Mouse (Mus musculus): ENCODE measurements around the gene Dcst2.

Dcst2 gene

DNA sequence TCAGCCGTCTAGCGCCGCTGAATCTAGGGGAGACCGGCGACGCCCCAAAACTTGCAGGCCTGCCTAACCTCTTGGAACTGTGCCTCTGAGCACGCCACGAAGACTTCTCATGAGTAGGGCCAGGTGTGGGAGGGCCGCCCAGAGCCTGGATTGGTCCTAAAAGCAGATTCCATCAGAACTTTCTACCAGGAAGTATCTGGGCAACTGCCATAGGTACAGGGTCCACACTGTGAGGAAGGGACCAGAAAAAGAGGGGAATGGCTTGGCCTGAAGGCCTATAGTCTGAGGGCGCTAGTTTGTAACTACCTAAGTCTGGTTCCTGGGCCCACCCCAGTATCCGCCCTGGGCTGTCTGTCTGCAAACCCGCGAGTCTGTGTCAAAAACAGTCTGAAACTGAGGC is 30.2 kb upstream of the Dcst2 start:
- no peak for DNase-seq (ENCODE audit: low read depth, low spot score)

DNA sequence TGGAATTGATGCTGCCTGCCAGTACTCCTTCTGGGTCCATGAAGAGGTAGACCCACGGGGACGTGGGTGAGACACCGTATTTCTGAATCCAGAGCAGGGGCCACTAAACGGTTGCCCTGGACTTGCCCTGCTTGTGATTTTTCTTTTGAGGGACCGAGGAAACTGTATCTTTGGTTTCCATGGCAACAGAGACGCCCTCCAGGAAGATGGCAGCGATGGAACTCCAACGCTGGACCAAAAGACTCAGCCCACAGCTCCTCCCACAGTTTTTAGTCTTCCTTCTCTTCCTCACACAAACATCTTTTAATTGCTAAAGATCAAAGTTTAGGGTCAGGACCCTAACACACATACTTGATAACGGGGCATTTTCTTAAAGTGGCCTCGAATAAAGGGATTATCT is 29.8 kb upstream of the Dcst2 start:
- no peak for DNase-seq (ENCODE audit: low read depth, low spot score)

DNA sequence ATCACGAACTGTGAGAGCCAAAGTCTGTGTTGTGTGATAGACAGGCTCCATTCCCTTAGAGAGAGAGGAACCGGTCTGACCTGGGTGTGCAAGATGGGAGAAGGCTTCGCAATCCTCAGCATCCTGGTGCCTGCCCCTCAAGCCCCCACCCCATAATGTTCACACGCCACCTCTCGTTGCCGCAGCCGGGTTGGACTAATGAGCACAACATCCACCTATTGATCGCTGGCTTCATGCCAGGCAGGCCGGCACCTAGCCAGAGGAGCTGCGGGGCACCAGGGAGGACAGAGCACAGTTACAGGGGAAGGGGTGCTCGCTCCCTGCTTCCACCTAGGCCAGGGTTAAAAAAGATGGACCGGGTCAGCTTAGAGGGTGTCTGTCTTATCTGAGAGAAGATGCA is 29.3 kb upstream of the Dcst2 start:
- DNase-seq (ENCODE audit: low read depth, low spot score), result no peak

DNA sequence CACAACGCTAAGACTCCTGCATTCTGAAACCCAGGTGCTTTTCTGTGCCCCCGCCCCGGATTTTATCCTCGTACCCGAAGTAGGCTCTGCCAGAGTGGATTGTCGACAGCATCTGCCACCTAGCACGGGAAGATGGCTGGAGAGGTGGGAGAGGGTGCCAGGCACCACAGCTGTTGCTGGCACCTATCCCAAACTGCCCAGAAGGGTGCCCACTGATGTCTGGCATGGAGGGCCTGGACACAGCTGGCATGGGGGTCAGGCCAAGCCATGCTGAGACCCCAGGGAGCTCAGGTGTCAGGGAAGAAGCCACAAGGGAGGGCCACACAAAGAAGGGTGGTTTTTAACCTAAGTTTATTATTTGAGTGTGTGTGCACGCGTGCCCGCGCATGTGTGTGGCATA is 28.7 kb upstream of the Dcst2 start:
- no peak for DNase-seq (ENCODE audit: low read depth, low spot score)

DNA sequence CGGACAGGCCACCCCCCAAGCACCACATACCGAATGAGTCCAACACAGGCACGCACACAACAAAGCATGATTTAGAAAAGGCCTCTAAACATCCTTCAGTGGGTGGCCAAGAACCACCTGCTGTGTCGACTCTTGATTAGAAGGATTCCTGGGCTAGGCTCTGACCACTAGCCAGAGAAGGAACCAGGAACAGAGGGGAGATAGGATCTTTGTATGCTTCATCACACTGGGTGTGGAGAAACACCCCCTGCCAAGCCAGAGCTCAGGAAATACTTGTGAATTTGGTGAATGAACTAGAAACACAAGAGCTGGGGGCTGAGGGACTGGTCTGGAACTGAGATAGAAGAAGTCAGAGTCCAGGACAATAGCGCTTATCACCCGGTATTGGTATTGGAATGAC is 25.2 kb upstream of the Dcst2 start:
- no peak for DNase-seq (ENCODE audit: low read depth, low spot score)

DNA sequence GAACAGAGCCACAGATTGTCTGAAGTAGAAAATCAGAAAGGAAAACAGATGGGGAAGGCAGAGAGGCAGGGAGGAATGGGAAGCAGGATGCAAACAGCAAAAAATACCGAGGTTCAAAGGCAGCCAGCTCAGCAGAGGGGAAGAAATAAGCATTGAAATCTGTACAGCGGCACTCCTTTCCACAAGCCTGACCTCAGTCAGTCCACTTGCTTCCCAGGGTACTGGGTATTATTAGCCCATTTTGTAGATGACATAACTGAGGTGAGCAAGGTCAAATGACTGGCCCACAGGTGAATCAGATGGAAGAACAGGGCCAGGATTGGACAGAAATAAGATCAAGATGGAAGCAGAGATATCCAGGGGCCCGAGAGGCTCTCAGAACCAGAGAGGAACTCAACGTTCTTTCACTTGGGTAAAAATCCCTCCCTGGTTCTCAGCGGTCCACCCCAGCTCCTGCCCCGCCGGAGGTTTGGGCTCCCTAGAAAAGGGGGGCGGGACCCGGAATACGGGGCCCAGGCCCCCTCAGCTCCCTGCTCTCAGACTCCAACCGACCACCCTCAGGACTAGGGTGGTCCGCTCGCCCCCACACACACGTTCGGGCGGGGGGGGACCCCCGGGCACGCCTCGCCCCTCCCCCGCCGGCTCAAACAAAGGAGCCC is 24.6 kb upstream of the Dcst2 start:
- no peak for DNase-seq (ENCODE audit: low read depth, low spot score)

DNA sequence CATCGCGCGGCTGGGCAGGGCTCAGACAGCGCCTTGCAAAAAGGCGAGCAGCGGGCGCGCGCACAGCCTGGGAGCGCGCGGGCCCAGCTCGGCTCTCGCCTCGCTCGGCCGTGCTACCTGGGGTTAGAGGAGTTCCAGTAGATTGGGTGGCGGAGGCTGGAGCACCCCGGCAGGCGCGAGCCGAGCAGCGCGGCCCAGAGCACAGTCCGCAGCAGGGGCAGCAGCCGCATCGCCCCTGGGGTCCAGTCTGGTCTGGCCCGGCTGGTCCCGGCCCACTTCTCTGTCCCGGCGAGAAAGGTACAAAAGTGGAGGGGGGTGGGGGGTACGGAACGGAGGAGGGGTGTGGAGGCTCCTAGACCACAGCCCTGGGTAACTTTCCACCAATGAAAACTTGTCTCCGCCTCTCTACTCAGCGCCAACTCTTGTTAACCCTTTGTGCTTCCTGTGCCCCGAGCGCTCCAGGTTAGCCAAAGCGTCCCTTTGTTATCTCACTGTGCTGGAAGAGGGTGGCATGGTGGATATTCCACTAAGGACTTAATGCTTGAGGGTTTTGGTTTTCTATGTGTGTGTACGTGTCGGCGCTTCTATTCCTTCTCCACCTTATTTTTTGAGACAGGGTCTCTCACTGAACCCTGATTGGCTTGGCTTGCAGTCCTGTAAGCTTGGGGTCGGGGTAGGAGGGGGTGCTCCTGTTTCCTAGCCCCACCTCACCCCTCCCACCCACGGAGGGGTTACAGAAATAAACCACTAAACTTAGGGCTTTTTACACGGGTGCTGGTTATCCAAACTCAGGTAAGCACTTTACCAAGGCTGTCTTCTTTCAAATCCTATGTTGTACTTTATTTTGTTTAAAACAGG is 23.8 kb upstream of the Dcst2 start, which contains the start of gene Efna4:
TSS of gene Efna4 (minus strand) at position 308 of the 858 bp plus-strand sequence.
- DNase-seq (ENCODE audit: low read depth, low spot score), result no peak

DNA sequence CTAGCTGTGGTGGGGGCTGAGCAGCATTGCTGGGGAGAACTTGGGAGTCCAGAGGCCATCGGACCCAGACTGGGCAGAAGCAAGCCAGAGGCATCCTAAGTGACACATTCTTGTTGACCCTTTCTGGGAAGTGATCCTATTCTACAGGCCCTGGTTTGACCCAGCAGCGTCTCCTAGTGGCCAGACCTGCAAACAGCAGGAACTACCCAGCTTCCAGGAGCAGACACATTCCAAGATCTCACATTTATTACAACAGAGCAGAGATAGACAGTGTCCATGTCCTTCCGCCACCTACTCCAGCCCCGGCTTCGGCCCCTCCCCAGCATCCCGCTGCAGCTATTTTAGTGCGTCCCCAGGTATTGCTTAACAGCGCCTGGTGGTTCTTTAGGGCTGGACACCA is 22.4 kb upstream of the Dcst2 start:
- DNase-seq (ENCODE audit: low read depth, low spot score), result no peak

DNA sequence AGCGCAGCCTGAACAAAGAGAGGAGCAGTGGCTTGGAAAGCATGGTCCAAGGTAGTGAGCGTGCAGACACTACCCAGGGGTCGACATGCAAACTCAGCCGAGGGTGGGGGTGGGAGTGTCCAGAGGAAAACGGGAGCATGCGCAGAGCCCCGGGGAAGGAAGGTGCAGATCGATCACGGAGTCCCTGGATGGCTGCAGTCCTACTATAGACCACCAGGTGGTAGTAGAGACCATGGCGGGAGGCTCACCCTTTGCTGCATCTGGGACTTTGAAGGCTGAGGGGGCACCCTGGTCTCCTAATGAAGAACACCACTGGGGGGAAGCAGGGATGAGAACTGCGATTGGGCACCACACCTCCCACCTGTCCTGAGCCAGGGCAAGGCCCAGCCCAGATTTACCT is 21.3 kb upstream of the Dcst2 start:
- peak; percentile 73 for DNase-seq (ENCODE audit: low read depth, low spot score)

DNA sequence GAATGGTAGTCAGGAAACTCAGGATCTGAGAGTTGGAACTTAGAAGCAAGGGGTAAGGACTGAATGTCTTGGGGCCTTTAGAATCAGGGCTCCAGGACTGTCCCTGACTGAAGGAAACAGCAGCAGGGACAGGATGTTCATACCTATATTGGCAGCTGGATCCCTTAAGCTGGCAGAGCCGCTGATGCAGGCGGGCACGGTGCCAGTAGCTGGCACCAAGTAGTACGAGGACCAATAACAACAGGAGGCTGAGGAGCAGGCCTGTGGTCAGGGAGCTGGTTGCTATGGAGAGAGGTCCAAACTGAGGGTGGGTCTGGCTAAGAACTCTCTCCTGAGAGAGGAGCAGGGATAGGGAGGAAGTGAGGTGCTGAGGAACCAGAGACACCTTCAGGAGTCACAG is 20.0 kb upstream of the Dcst2 start:
- no peak for DNase-seq (ENCODE audit: low read depth, low spot score)

DNA sequence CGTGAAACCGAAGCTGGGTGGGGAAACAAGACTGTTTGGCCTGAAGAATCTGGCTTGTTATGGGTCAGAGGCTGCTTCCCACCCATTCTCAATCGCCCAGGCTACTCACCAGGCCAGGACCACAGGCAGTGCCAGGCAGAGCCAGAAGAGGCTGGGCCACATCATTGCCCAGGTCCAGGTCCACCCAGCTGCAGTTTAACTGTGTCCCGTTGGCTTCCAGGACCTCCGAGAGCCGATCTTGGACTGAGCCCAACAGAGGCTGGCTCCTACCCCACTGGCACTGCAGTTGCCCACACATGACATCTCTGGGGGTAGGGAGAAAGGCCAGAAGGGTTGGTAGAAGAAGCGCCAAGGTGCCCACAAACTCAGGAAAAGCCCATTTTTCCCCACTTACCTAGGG is 18.5 kb upstream of the Dcst2 start:
- no peak for DNase-seq (ENCODE audit: low read depth, low spot score)

DNA sequence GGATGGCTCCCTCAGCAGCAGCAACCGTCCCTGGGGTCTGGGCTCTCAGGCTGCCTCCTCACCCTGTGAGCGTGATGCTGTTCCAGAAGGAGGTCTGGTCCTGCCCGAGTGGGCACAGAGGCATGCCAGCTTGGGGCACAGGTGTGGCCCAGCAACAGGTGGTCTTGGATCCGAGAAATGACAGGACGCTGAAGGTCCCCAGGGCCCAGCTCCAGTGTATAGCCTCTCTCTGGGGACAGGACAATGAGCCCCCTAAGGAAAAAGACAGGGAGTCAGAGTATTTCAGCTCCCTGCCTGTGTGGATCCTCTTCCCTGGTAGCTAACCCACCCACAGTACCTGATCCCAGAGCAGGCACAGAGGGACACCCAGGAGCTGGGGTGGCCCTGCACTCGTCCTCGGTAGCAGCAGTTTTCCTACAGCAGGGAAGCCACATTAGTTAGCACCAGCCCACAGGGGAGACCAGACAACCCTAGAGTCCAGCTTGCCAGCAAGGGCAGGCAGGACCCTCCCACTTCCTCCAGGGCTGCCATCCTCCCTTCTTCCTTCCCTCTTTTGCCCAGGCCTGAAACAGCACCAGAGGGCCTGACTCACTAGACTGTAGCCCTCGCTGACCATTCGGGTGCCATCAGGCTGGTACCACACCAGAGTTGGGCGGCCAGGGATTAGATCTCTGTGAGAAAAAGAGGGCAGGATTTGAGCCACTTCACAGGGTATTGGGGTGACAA is 14.8 kb upstream of the Dcst2 start:
- DNase-seq (ENCODE audit: low read depth, low spot score), result no peak

DNA sequence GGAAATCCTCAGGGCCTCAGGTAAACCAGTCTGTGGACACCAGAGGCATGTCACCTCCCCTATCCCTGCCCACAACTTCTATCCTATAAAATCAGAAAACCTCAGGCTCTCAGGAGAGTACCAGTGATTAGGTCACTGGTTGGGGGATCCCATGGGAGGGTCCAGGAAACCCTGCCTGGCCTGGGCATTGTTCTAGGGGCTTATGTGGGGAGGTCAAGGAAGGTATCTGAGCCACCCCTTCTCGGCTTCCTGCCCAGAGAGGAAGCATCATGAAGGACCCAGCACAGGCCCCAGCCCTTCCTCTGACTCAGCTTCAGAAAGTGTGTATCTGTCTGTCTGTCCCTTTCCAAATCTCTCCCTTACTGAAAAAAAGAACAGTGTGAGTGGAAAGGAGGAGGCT is 13.9 kb upstream of the Dcst2 start:
- DNase-seq (ENCODE audit: low read depth, low spot score), result no peak

DNA sequence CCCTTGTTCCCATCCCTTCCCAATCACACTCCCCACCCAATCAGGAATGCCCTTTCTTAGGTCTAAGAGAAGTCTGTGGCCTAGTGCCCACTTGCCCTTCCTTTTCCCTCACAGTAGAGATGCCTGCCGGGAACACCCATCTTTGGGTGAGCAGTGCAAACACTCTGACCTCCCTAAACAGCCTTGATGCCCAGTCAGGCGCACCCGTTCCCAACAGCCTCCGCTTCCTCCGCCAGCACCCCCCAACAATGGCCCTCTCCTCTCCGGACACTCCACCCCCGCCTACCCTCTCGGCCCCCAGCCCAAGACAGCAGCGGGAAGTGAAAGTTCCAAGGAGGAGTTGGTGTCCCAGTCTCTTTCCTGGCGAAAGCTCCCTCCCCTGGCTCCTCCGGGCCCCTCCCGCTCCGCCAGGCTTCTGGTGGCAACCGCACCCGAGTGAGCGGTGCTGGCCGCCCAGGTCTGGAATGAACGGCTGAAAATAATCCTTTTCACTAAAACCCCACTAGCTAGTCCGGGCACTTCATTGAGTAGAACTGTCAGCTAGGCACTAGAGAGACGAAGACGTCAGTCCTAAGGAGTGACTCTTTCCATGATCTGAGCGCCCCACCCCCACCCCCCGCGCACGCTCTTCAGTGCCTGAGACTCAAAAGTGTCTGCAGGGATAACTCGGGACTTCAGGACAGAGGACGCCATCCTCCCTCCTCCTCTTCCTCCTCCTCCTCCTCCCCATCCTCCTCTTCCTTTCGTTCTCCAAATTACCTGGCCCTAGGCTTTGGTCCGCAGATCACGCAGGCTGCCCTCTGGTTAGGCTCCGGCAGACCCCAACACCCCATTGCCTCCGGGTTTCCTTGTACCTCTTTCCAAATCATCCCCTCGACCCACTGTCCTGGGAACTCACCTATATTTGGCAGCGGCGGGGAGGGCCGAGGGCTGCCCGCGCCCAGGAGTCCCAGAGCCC is 12.6 kb upstream of the Dcst2 start:
- DNase-seq (ENCODE audit: low read depth, low spot score), result no peak

DNA sequence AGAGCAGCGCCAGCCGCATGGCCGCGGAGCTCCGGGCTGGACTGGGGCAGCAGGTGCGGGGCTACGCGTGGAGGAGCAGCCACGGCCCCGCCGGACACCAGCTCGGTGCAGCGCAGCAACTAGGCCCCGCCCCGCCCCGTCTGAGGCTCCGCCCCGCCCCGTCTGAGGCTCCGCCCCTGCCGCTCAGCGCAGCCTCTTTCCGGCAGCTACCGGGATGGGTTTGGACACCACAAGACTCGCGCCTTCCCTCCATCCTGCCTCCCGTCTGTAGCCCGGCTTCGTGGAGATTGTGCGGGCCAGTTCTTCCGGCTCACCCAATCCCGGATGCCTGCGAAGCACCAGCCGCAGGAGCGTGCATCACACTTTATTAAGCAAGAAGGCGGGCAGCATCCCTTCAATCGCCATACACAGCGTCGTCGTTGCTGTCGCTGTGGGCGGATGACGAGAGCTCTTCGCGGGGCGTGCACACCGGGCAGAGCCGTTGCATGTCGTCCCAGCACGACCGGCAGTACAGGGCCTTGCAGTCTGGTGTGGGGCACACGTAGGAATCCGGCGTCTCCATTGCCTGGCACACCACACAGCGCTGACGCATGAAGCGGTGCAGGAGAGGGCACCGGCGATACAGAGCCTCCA is 11.8 kb upstream of the Dcst2 start, which contains the start of gene Adam15:
TSS of gene Adam15 (minus strand) at position 128 of the 633 bp plus-strand sequence.
- DNase-seq (ENCODE audit: low read depth, low spot score), result peak; percentile 75

DNA sequence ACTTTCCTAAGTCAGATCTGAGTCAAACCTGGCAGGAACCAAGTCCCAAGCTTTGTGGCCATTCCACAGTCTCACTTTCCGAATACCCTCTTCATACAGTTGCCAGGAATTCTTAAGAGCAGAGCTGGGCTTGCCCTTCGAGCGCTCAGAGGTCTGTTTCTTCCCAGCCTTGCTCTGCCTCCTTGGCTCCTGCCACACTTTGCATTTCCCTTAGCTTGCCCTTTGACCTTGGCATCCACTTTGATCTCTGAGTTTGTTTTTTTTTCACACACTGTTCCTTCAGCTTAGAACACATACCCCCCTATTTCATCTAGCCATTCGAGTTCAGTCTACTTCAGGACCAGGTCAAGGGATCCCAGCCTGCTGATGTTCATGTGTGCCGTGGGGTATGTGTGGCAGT is 10.5 kb upstream of the Dcst2 start:
- DNase-seq (ENCODE audit: low read depth, low spot score), result no peak

DNA sequence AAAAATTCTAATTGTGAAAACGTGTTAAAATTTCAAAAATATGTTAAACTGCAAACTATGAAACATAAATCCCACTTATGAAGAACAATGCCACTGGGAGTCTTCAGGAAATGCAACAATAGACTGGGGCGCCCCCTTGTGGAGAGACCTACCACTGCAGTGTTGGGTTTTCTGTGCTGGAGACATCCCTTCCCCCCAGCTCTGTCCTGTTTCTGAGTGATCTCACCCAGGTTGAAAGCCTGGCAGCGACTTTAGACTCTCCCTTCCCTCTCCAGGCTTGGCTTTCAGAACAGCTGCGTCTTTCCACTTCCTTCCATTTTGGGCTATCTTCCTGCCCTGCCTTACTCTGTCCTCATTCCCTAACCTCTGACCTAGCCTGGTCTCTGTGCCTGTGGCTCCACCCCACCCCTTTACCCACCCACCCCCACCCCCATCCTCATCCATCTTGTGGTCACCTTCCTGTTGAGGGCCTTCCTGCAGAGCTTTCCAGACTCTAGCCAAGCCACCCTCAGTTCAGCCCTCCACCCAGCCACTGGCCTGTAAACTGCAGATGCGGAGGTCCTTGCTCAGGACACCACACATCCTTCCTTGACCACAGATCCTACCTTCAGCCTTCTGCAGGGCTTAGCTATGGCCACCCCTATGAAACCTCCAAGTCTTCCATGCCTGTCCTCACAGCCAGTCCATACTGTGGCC is 6.8 kb upstream of the Dcst2 start:
- DNase-seq (ENCODE audit: low read depth, low spot score), result peak; percentile 70

DNA sequence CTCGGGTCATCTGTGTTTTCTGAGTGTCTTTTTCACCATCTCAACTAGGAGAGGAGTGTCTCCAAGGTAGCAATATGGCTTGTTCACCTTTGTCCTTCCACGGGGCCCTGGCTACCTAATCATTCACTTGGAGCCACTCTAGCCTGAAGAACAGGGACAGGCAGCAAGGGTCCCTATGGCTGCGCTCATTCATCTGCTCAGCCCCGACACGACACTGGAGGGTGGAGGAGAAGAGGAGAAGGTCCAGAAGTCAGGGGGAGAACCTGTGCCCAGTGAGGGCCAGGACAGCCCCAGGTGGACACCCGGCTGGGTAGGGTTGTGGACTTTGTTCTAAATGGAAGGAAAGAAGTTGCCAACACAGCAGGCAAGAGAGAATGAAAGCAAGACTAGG is 6.3 kb upstream of the Dcst2 start:
- no peak for DNase-seq (ENCODE audit: low read depth, low spot score)

DNA sequence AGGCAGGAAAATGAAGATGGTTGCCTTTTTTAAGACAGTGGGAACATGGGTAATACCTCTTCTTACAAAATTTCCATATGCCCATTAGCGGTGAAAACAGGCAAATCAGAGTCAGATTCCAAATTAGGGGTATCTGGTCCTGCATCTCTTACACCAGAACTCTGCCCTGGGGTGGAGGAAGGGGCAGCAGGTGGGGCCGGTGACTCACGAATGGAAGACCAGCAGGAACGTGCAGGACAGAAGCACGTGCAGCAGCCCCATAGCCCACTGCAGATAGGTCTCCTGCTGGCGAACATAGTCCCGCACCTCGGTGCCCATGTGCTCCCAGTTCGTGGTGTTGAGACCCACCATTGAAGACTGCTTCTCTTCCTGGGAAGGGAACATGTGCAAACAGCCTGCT is 5.7 kb upstream of the Dcst2 start:
- no peak for DNase-seq (ENCODE audit: low read depth, low spot score)

DNA sequence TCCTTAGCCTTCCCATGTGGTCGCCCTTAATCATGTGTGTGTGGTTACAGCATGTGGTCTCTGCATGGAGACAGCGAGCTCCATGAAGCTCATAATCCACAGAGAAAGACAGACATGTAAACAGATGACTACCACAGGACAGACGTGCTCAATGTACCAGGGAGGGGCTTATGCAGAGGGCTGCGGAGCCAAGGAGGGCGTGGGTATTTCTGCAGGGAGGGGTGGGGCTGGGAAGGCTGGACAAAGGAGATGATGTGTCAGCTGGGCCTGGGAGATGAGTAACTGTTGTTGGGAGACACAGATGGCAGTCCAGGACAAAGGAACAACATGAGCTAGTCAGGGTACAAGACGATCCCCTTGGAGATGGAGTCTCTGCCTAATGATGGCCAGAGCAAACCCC is 2.1 kb upstream of the Dcst2 start:
- no peak for DNase-seq (ENCODE audit: low read depth, low spot score)

All from retina, postnatal 7 days (tissue).